Mouse (Mus musculus): ENCODE results near the gene Myog.

- TF ChIP-seq CTCF (conservative IDR thresholded peaks at IDR 0.05; ENCODE audit: insufficient read depth, insufficient read length, low read depth, low read length), result no peak
- no peak for TF ChIP-seq POLR2A (IDR thresholded peaks at IDR 0.05; ENCODE audit: low read depth, low read length)
Observed at GRCm38 (mm10) chr1:134293738-134294604, 4.2 kb downstream of the Myog start.

Measured in kidney, adult 2 months (tissue).